Mouse (Mus musculus) left cerebral cortex, adult 2 months (tissue): ENCODE results near the gene Scd4. TPM values are rescaled to one million over a fixed set of nuclear protein-coding genes. Genes with fewer than 3 reads are reported as not detected.

Experiments
- DNase-seq, 2 experiments: peaks; one replicate each; pipeline ENCODE4 v3.0.0; 2021 to 2022; ENCODE audit warnings: low spot score in 2 of 2, mixed read lengths in 1 of 2; ENCODE audit errors: extremely low spot score in 1 of 2
- H3K27ac ChIP-seq: fragments of 200-600 bp; 2 replicates; pipeline ENCODE4 v1.8.1; 2022
- H3K4me3 ChIP-seq: fragments of 200-600 bp; 2 replicates; pipeline ENCODE4 v1.8.1; 2022
- CTCF ChIP-seq: fragments of 200-600 bp; IDR thresholded peaks from 2 replicates; pipeline ENCODE4 v1.8.1; 2022; ENCODE audit warnings: antibody characterized with exemption, mild to moderate bottlenecking, moderate library complexity
- intact Hi-C: fragments of 180-260 bp; cut with DNase I; formaldehyde crosslinking; loops from one replicate; pipeline ENCODE4 v1.15.1; 2025
- long read RNA-seq, 2 experiments: library from polyadenylated mRNA; stranded (forward); transcript quantifications; one replicate each; pipeline ENCODE4 v2.0.0; 2021; ENCODE audit warnings: borderline mapping rate in 2 of 2
- total RNA-seq, 2 experiments: library from RNA; stranded (reverse); gene quantifications; 2 replicates each; pipeline ENCODE4 v1.2.3; 2021

Gene Scd4
- total RNA-seq = 1 to 10 TPM; 2.1 to 2.3 TPM
- long read RNA-seq, experiment 1 = 0 reads
- long read RNA-seq, experiment 2 = 0 reads

DNA sequence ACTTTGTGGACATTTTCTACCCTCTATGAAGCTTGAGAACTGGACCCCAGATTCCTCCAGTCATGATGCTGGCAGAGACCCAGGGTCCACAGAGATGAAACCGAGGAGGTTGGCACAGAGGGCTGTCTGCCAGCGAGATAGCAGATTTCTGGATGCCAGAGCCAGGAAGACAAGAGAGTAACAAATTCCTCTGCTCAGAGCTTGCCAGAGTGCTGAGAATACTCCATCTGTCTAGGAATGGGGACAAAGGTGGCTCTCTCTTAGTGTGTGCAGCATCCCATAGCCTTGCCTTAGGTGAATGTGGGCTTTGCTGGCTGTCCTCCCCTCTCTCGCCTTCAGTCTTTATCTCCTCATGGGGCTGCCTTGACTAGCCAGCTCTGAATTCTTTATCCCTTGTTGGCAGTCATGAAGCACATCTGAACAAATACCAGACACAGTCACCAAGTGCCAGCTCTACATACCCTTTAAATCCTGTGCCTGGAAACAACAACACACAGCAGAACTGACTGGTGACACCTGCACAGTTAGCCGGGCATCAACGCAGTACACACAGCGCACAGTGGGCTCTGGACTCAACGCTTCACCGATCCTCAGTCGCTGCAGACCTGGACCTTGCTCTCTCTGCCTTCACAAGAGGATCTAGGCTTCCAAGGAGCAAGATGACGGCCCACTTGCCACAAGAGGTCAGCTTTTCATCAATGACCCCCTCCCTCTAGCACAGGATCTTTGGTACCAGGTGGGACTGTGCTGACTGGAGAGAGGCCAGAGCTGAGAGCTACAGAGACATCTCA, at the start of gene Scd4:
Gene Scd4 (plus strand): TSS at position 260 of the 791 bp plus-strand sequence.
- peak; percentile 26 to 57 for DNase-seq
- Histone ChIP-seq H3K27ac (peak within 1 kb of the TSS; percentile 73), H3K4me3 (no peak within 1 kb of the TSS)
- TF ChIP-seq CTCF = no peak
- intact Hi-C loops = loop anchor here (1.0 to 2.0 kb wide), 2 partner anchors 18 to 30 kb away; no protein-coding TSS in a partner anchor

DNA sequence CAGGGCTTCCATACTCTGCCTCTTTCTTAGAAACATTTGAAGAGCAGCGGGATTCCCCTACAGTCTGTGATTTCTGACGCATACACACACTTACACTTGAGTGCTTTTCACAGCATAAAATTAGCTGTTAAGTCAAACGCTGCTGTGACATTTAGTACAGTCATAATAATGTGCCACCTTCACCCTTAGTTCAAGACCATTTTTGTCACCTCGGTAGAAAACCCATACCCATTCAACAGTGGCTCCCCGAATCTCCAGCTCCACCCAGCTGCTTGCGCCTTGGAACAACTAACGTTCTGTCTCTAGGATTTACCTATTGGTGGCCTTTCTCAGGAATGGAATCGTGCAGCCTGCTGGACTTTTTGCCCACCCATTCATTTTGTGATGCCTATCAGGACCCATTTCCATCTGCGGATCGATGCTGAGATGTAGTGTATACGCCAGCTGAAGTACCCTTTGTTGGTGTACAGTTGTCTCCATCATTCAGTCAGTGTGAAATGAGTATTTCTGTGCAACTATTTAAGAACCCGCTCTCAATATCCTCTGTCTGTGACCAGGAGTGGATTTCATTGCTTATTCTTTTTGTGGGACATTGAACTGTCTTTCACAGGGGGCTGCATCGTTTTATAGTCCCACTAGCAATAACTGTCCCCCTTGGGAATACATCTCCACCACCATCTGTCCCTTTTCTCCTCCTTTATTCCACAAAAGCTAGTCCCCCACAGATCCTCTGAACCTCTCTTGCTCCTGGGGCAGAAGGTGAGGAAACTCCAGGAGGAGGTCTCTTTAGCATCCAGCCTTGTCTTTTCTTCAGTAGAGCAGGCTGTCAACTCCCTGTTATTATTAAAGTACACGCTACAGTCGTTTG, 49.5 kb upstream of the Scd4 start:
- peak overlapping the region; percentile 93 for H3K27ac ChIP-seq
- H3K4me3 ChIP-seq = peak overlapping the region; percentile 61
- intact Hi-C loops = no loop called here
- DNase-seq = no peak
- no peak for TF ChIP-seq CTCF

DNA sequence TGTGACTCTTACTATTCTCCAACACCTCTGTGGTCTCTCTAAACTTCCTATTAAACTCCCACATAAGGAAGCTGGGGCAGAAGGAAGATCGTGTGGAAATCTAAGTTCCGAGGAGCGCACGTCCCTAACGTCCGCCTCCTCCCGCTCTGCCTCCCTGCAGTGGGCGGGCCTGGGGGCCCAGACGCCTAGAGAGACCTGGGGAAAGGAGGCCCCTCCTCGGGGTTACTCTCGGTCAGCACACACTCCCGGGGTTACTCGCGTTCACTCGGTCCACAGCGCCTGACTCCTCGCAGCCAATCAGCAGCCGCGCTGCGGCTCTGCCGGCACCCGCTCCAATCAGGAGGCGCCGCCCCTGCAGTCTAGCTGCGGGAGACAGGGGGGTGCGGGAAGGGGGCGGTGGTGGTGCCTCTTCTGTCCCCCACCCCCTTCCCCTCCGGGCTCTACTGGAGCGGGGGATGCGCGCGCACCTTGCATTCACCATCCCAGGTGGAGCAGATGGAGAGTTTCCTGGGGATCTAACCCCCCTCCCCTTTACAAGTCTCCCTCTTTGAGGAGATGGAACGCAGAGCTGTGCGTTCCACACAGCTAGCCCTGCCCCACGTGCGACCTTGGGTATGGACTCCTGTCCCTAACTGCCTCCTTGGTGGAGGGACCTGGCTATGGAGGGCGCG, 48.7 kb upstream of the Scd4 start:
- intact Hi-C loops = no loop called here
- TF ChIP-seq CTCF = no peak; the same call in 1 of the 2 replicates
- peak overlapping the region; percentile 93 for H3K27ac ChIP-seq
- DNase-seq = peak; percentile 89 to 93
- H3K4me3 ChIP-seq = peak overlapping the region; percentile 61

DNA sequence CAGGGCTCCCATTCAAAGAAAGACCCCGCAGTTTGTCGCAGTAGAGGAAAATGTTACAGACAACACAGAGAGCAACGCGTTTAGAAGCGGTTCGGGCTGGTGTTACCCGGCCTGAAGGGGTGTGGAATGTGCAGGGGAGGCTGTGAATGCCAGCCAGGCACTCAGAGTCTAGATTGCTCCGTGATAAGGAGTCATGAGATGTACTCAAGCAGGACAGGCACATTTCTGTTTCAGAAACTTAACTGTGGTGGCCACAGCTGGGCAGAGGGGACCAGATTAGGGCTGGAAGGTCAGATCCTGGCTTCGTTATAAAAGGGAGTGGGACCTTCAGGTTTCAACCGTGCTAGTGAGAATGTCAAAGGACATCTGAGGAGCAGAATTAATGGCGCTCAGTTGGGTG, 48.2 kb upstream of the Scd4 start:
- intact Hi-C loops = no loop called here

DNA sequence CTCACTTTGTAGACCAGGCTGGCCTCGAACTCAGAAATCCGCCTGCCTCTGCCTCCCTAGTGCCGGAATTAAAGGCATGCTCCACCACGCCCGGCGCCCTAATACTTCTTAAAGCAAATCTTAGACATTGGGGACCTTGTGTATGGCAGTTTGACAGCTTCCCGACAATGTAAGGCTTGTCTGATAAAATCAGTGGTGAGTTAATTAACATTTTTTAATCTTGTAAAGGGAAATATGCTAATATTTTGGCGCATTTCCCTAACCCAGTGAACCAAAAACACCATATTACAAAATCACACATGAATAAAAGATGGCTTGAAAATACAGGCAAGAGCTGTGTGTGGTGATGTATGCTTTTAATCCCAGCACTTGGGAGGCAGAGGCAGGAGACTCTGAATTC, 47.3 kb upstream of the Scd4 start:
- no peak for DNase-seq
- no peak overlapping the region for H3K4me3 ChIP-seq
- no peak for TF ChIP-seq CTCF
- intact Hi-C loops = no loop called here
- H3K27ac ChIP-seq = no peak overlapping the region

More for the DNA sequence above, 48.2 kb upstream of the Scd4 start:
- Histone ChIP-seq H3K4me3 (peak overlapping the region; percentile 61), H3K27ac (peak overlapping the region; percentile 93)
- TF ChIP-seq CTCF = no peak
- DNase-seq = no peak

DNA sequence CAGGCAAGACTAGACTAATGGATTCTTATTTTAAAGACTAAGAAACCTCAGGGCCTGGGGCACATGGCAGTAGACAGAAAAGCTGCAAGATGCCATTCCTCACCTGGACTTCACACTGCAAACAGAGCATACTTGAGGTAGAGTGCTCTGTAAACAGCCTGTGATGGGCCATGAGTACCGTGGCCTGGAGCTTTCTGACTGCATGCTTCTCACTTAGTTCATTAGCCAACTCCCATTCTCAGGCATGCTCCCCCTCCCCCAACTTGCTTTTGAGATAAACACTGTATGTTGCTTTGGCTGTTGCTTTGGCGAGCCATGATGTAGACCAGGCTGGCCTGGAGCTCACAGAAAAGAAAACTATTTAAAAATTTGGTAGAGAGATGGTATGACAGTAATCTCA, 46.8 kb upstream of the Scd4 start:
- intact Hi-C loops = no loop called here
- Histone ChIP-seq H3K4me3 (no peak overlapping the region), H3K27ac (no peak overlapping the region)
- no peak for DNase-seq
- TF ChIP-seq CTCF = no peak

DNA sequence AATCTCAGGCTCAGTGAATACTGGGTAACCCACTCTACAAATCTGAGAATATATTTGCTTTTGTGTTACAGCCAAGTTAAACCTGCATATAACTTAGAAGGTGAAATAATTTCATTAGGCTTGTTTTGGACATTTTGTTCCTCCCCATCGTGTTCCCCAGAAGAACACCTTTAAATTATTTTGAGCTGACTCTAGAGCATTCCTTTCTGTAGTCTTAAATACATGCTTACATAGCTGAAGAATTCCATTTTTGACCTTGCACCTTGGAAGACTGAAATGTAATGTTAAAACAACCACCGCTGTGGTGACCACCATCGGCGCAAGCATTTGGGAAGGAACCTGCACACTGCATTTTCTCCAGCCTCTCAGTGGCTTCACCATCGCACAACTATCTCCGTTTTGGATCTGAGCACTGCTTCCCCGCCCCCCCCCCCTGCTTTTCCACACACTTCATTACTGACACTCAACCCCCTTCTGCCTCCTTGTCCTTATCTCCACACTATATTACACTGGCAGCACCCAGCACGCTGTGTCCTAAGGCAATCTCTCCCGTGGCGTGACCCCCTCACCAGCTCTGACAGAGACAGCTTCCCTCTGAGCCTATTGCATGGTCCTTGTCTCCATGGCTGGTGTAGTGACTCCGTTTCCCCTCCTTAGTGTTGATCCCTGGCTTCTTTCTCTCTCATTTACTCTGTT, 45.3 kb upstream of the Scd4 start:
- Histone ChIP-seq H3K4me3 (no peak overlapping the region), H3K27ac (no peak overlapping the region)
- no peak for TF ChIP-seq CTCF
- DNase-seq = no peak
- intact Hi-C loops = no loop called here

DNA sequence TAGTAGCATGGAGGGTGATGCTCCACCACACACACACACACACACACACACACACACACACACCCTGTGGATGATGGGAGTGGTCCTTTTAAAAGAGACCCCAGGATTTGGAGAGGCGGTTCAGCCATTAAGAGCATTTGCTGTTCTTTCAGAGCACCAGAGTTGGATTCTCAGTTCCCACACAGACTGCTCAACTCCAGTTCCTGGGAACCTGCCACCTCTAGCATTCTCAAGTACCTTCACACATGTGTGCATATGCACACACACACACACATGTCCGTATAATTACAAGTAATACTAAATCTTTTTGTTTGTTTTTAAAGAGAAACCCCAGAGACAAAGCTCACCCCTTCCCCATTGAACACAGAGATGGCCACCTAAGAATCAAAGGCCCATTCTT, 40.8 kb upstream of the Scd4 start:
- intact Hi-C loops = no loop called here
- Histone ChIP-seq H3K27ac (no peak overlapping the region), H3K4me3 (no peak overlapping the region)
- TF ChIP-seq CTCF = no peak
- no peak for DNase-seq

DNA sequence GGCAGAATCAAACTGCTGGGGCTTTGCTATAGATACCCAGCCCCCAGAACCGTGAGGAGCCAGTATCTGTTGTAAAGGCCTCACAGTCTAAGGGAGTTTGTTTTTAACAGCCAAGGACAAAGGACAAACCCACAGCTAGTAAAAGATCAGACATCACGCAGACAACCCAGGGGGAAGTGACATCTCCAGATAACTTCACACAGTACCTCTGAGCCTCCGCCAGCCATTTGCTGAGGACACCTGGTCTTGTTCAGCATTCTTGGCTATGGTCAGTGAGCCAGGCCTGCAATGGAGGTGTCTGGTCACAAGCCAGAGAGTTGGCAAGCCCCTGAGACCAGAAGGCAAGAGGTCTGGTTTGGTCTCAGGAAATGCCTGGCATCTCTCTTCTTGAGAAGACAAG, 40.4 kb upstream of the Scd4 start:
- peak overlapping the region; percentile 99 for H3K27ac ChIP-seq
- no peak for TF ChIP-seq CTCF
- intact Hi-C loops = no loop called here
- H3K4me3 ChIP-seq = no peak overlapping the region
- DNase-seq = no peak

DNA sequence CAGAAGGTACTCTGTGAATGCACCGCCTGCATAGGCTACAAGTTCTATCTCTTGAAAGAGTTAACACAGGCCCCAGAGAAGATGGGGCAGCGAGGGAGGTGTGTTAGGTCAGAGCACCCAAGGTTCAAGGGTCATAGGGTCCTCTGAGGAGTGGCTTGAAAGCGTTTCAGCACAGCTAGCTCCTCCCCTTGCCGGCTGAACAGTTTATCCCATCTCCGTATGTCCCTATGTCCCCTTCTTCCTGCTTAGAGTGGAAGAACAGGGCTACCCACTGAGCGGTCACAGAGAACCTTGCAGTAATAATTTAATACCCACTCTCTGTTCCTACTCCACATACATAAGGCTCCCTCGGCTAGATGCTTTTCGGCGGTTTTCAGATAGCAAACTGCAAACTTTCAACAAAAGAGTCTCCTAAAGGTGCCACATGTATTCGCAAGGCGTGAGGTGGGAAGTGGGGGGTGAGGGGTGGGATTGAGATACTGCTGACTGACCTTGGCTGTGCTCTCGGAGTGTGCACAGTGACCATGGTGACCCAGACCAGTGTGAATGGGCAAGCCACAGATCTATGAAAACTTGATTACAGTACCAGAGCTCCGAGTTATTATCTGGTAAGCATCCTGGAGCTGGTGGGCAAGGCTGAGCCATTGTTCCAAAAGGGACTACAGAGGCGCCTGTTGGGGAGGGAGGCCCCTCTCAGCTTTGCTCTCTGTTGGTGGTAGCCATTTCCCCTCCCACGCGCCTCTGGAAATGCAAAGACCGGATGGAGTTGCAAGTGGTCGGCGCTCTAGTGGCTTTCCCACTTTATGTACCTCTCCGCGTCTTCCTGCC, 39.7 kb upstream of the Scd4 start, which contains the start of gene Scd2:
Gene Scd2 (plus strand): TSS at position 734 of the 828 bp plus-strand sequence.
- intact Hi-C loops = no loop called here
- TF ChIP-seq CTCF = no peak

More for the DNA sequence above, 39.7 kb upstream of the Scd4 start, which contains the start of gene Scd2:
- peak within 1 kb of the TSS; percentile 94 for H3K4me3 ChIP-seq
- no peak for DNase-seq
- peak within 1 kb of the TSS; percentile 99 for H3K27ac ChIP-seq
